Mouse (Mus musculus) skeletal muscle tissue, adult 2 months (tissue): ENCODE results near the gene P2rx7.
"Not testable (repeated sequence)": the region's sequence is repeated elsewhere in the genome, so short reads cannot be mapped to it uniquely, and the experiment has no call there.

Source experiments
- DNase-seq: peaks from one replicate; pipeline ENCODE4 v3.0.0-alpha.2; 2012; ENCODE audit warnings: low read depth, low spot score

Gene P2rx7

DNA sequence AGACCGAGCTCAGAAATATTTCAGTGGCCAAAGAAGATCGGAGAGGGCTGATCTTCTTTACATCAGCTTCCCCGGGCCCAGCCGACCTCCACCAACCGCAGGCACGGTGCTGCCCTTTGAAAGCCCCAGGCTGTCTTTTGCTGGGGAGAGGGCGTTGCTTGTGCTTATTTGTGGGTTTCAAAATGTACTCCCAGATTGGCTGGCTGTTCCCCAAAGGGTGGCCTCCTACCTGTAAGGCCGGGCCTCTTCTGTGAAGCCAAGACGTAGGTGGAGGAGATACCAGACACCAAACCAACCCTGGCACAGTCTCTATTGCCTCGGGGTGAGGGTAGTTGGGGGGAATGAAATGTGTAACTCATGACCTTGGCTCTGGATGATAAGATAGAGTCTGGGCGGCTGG, 2.3 kb downstream of the P2rx7 start:
- DNase-seq = no peak

DNA sequence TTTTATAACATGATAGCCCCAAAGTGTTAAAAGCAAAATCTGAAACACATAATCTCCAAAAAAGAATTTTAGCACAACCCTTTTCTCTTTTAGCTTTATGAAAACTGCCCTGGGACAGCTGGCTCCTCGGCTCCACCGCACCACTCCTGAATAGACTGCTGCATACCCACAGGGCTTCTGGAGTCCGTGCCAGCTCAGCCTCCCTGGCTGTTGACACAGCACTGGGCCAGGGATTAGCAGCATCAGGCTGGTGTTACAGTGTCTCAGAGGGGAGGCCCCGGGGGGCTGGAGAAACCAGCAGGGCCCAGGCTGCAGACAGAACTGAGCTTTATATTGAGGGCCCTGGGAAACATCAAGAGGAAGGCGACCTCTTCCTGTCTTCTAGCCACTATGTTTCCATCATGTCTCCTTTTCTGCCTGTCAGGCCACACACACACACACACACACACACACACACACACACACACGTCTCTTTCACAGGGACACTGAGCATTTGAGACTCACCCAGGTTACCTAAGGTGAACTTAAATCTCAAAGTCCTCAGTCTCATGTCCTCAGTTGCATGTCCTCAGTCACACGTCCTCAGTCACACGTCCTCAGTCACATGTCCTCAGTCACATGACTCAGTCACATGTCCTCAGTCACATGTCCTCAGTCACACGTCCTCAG, 3.7 kb downstream of the P2rx7 start:
- DNase-seq = no peak

DNA sequence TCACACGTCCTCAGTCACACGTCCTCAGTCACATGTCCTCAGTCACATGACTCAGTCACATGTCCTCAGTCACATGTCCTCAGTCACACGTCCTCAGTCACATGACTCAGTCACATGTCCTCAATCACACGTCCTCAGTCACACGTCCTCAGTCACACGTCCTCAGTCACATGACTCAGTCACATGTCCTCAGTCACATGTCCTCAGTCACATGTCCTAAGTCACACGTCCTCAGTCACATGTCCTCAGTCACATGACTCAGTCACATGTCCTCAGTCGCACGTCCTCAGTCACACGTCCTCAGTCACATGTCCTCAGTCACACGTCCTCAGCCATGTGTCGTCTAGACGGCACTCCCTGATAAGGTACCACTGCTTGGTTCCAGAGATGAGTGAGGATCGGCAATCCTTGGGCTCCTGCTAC, 4.3 kb downstream of the P2rx7 start:
- DNase-seq = not testable (repeated sequence)

DNA sequence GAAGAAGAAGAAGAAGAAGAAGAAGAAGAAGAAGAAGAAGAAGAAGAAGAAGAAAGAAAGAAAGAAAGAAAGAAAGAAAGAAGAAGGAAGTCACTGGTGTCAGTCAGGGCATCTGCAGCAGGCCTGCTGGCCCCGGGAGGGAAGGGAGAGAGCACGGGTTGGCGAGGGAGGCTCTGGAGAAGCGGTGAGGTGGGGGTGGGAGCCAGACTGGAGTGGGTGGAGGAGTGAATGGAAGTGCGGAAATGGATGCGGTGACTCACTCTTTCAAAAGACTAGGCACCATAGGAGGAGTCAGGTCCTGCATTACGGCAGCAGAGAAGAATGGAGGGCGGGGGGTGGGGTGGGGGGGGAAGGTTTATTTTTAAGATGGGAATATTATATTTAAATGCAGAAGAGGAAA, 5.6 kb downstream of the P2rx7 start:
- no peak for DNase-seq

DNA sequence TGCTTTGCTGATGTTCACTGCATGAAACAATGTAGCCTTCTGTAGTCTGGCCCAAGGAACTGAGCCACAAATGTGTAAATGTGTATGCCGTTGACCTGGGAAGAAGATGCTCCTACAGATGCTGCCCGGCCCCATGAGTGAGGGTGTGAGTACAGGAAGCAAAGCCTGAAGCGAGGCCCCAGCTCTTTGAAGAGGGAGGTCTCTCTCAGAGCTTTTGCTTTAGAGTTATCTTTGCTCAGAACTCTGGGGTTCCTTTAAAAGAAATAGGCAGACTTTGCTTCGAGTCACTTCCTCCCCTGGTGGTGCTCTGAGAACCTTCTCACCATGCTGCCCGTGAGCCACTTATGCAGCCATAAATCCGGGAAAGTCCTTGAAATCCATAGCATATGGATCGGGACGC, 6.4 kb downstream of the P2rx7 start:
- DNase-seq = no peak

DNA sequence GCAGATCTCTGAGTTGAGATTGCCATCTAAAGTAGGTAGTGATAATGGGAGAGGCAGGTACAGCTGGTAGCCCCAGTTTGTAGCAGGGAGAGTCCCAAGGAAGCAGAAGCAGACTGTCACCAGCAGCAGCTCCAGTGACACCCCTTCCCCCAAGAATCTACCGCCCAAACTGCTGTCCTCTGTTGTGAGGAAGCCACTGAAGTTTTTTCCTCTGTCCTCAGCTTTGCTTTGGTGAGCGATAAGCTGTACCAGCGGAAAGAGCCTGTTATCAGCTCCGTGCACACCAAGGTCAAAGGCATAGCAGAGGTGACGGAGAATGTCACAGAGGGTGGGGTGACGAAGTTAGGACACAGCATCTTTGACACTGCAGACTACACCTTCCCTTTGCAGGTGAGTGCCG, 8.8 kb downstream of the P2rx7 start:
- no peak for DNase-seq

DNA sequence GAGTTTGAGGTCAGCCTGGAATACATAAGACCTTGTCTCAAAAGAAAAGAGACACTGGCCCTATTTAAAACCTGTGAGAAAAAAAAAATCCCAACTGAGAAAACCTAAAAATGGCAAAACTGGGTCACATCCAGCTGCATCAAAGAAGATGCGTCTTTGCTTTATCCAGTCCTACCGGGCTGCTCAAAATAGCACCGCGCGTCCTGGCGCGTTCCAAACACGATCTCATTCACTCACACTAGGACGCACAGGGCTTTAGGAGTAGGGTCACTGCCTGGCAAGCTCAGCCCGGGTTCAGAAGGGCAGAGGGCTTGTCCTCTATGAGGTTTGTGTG, 9.4 kb downstream of the P2rx7 start:
- DNase-seq = no peak

DNA sequence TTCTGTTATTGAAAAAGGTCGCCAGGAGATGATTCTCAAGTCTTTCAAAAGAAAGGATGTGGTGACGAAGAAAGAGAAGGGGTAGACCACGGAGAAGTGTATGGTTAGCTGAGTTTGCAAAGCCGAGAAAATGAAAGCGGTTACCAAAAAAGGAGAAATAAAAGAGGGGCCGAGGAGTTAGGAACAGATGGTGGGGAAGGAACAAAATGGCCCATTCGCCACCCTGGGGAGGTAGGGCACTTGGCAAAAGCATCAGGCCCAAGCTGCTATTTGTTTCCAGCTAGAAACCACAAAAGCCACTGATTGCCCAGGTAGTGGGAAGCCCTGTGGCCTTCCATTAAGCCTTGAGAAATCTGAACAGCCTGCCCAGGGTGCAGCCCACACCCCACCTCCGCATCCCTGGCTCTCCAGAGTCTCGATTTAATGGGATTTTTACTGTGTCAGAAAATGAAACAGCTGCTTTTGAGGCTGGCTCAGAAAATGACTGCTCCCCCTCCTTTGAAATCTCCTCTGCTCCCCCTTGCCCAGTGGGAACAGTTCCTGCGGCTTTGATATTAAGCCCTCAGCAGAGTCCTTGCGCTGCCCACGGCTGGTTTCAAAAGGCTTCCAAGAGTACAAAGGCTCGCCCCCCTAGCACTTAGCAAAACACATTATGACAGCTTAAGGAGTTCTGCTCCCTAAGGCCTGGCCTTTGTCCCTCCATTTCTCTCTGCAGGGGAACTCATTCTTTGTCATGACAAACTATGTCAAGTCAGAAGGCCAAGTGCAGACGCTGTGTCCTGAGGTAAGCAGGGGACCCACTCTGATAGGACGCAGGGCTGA, 9.9 kb downstream of the P2rx7 start:
- DNase-seq = no peak

DNA sequence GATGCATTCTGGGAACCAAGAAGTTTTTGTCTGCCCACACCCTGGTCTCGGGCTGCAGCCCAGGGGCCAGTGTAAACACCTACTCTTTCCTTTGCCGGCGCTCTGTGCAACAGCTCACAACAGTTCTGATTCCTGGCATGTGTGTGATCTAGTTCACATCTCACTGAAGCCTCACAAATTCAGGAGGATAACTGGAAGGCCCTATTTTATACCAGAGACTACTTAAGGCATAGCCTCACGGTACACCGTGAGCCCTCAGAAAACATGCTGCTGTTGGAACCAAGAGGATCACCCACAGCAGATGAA, 10.5 kb downstream of the P2rx7 start:
- no peak for DNase-seq

DNA sequence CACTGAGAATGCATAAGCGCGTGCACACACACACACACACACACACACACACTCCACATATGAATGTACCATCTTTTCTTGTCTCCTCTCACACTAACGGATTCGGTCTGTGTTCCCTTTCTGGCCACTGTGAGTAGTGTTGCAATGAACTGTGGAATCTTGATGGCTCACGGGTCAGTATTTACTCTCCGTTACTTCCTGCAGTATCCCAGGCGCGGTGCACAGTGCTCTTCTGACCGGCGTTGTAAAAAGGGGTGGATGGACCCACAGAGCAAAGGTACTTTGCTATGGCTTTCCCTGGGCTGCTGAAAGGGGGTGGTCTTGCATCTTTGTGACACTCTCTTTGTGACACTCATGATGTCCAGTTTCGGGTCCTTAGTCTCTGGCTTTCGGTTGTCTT, 13.1 kb downstream of the P2rx7 start:
- DNase-seq = no peak

DNA sequence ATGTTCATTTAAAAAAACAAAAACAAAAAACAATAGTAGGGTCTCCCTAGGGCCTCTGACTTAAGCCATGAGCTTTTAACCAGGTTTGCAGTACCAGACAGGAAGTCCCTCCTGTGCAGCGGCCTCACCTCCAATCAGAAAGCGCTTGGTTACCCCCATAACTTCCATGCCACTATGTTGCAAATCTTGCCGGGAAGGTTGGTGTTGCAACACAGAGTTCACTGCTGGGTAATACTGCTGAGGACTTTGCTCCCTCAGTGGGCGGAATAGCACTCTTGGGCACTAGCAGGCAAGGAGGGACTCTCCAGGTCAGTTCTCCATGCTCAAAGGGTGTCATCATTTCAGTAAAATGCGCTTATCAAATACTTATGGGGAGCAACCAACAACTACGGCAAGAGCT, 18.8 kb downstream of the P2rx7 start:
- DNase-seq = no peak

DNA sequence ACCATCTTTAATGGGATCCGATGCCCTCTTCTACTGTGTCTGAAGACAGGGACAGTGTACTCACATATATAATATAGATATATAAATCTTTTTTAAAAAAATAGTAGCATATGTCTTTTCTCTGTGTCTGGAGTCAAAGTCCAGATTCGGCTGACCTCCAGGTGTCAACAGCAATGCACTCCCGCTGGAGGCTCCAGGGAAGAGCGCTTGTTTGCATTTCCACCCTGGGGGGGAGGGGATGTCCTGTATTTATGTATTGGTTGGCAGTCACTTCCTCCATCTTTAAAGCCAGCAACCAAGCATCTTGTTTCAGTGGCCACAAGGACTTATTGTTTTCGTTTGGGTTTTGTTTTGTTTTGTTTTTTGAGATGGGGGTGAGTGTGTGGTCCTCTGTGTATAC, 21.3 kb downstream of the P2rx7 start:
- no peak for DNase-seq

DNA sequence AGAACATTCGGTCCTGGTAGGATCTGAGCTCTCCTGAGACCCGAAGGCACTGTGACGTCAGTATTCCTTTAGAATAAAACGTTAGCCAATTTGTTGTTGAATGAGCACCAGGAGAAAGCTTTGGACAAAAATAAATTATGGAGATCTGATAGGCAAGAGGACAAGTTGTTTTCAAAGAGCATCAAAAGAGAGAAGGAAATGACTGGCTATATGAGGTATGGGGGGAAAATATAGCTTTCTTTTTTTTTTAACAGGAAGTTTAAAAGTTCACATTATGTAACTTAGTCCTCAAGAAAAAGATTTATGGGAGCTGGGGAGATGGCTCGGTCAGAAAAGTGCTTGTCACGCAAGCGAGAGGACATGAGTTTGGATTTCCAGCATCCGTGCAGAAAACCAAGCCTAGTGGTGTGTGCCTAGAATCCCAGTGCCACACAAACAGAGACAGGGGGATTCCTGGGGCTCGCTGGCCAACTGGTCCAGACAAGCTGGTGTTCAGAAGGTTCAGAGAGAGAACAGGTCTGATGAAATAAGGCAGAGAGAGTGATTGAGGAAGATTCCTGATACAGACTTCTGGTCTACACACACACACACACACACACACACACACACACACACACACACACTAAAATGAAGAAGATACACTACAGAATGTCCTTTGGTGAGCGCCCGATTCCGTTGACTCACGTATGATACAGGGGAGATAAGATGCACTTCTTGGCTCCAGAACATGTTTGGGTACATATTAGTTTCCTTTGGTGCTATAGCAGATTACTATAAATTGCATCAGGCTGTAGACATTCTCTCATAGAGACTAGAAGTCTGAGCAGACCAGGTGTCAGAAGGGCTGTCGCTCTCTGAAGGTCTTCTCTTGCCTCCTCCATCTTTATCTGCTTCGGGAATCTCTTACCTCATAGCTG, 25.5 kb downstream of the P2rx7 start:
- DNase-seq = no peak

DNA sequence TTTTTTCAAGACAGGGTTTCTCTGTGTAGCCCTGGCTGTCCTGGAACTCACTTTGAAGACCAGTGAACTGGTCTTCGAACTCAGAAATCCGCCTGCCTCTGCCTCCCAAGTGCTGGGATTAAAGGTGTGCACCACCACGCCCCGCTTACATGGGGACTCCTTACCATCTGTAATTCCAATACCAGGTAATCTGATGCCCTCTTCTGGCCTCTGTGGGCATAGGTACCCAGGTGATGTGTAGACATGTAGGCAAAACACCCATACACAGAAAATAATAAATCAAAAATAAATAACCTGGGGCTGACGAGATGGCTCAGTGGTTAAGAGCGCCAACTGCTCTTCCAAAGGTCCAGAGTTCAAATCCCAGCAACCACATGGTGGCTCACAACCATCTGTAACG, 27.9 kb downstream of the P2rx7 start:
- not testable (repeated sequence) for DNase-seq

DNA sequence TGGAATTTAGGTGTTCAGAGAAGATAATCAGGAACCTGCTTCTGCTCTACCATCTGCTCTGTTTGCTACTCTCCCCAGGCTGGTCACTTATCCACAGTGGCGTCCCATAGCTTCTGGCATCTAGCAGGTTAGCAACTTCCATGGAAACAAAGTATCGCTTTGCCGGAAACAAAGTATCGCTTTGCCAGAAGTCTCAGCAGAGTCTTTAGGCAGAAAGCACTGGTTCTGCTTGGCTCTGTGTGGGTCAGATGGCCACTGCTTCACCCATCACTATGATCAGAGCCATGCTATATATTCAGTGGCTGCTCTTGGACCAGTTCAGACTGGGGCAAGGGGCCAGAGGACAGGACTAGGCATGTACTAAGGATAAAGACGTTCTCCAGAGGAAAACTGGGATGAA, 28.6 kb downstream of the P2rx7 start:
- no peak for DNase-seq

DNA sequence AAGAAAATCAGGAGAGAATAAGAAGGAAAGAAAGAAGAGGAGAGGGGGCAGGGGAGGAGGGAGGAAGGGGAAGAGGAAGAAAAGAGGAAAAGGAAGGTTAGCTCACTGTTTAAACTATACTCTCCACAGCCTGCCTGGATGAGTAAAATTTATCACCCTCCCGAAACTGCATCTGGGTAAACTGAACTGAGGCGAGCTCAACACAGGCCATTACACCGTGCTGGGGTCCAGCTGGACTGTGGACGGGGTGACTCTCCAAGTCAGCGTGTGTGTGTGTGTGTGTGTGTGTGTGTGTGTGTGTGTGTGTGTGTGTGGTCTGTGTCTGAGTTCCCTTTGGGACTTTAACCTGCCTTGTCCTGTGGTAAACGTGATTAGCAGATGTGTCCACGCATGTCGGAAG, 32.3 kb downstream of the P2rx7 start:
- DNase-seq = no peak

DNA sequence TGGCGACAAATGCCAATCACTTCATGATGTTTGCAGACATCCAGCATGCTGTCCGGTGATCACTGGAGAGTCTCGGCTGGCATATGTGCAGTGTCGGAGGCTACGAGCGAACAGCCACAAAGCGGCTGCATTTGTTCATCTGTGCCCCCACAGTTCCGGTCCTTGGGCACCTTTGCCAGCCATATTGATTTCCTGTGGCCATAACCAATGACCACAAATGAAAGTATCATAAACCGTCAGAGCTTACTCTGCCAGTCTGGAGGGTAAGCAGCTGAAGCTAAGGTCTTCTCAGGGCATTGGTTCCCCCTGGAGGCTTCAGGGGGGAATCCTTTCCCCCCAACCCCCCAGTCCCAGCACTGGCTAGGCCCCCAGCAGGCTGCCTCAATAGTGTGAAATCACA, 34.3 kb downstream of the P2rx7 start:
- no peak for DNase-seq

DNA sequence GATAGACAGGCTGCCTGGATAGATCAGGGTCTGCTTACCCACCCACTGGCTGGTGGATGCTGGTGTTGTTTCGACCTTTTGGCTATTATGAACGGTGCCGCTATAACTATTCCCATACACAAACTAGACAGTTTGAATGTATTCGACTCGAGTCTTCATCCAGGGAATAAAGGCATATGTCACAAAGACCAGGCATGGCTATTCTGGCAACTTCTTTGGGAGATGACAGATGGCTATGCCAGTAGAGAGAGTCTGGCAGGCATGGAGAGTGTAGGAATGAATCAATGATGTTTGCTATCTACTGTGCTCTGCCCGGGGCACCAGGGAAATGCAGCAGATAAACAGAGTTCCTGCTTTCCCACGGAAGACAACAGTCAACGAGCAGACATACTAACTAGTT, 36.2 kb downstream of the P2rx7 start:
- DNase-seq = no peak

DNA sequence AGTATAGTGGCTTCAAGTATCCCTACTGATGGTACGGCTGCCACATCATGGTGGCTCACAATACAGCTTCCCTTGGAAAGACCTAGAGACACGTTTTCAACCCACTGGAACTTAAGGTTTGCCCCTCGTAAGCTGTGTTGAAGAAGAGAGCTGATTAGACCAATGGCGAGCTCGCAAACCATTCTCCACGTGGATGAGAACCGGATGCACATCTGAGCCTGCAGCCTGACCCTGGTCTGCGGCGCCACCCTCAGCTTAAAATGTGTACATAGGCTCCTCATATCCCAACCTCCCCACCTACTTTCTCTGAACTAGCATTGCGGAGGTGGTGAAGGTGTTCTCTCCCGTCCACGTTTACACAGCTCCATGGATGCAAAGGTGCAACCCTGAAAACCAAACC, 37.6 kb downstream of the P2rx7 start:
- no peak for DNase-seq

DNA sequence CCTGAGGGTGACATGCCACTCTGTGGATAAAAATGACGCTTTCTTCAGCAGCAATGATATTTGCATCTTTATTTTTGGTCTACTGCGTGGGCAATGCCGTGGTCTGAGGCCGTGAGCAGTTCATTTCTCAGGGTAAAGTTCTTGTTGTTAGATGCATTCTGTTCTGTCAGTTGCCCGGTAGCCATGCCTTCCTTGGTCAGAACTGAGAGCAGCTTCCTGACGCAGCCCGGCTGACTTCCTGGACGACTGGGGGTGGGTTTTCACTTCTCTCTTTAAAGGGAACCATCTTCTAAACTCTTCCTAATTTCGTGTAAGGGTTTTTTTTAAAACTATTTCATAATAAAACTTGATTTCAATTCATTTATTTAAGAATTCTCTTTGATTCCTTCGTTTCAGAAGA, 40.2 kb downstream of the P2rx7 start:
- no peak for DNase-seq

DNA sequence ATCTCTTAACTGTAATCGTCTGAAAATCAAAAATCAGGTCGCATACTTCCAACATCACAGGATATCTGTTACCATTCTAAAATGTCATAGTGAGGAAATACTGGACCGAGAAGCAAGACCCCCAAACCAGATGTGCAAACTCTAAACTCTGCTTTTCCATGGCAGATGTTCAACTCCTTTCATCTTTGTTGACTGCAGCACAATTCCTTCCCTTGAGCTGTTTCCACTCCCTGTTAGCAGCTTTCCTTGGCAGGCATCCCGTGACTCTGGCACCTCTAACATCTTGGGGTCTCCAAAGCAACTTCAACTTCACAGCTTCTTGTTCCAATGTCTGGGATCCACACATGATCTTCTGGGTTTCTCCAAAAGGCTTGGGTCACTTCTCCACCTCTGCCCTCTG, 43.7 kb downstream of the P2rx7 start:
- DNase-seq = no peak

DNA sequence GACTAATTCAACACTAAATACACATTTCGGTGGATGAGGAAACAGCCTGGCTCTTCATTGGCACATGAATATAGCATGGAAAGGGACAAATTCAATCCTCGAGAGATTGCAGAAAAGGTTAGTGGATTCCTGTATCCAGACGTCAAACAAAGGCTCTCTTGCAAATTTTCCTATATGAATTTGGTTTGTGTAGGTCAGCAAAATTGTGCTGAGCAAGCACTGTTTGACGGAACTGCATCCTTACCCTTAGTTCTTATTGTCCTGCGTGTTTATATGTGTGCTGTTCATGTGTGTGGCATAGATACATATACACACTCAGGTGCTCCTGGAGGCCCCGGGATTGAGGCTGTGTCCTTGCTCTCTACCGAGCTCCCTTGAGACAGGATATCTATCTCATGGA, 45.4 kb downstream of the P2rx7 start:
- no peak for DNase-seq

DNA sequence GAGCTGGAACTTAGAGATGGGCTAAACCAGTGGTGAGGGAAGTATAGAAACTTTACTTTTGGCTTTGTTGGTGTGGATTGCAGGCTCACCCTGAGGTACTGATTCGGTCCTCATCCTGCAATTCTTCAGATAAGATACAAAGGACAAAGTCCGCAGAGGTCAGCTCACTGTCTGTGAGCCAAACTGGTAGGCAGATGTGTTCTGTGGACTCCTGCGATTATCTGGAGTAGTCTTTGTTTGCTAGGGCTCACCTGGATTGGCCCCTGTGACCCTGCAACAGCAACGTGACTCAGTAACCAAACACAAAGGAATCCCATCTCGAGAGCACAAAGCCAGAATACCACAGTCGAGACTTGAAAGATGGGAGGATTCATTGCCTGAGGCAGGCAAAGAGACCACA, 46.8 kb downstream of the P2rx7 start:
- DNase-seq = no peak
